Mouse (Mus musculus) right cerebral cortex, postnatal 36 days (tissue): ENCODE results near the gene Slc2a8.

ENCODE experiments used
- DNase-seq, 2 experiments: peaks; one replicate each; pipeline ENCODE4 v3.0.0; 2022; ENCODE audit warnings: low spot score in 2 of 2, mixed read lengths in 1 of 2

The Slc2a8 gene

DNA sequence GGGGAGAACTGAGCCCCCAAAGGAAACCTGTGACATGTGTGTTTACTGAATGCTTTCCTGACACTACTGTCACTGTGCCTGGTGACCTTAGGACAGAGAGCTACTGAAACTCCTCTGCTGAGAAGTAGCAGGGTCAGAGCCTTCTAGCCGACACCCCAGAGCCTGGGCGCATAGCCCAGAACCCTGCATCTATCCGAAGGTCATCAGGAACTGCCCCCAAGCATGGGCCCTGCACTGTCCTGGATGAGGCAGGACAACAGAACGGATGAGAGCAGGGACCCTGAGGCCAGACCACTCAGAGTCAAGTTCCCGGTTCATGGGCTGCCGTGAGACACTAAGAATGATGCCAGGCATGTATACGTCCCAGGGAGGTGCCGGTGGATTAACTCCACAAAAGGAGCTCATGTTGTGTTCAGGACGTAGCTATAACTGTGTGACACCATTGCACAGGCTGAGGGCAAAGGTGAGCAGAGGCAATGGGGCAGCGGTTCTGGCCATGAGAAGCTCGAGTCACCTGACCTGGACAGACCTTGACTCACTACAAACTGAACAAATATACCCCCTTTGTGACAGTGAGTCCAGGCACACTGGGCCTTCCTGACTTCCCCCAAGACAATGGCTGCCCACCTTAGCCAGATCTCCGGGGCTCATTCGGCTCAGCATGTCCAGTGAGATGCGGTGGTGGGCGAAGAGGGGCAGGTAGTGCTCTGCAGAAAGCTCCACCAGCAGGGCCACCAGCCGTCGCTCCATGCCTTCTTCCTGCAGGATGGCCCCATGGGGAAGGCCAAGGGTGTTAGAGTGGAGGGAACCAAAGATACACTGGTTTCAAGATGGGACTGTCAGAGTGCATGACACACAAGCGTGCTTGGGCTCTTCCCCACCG is 52.7 kb downstream of the Slc2a8 start:
- DNase-seq = no peak

DNA sequence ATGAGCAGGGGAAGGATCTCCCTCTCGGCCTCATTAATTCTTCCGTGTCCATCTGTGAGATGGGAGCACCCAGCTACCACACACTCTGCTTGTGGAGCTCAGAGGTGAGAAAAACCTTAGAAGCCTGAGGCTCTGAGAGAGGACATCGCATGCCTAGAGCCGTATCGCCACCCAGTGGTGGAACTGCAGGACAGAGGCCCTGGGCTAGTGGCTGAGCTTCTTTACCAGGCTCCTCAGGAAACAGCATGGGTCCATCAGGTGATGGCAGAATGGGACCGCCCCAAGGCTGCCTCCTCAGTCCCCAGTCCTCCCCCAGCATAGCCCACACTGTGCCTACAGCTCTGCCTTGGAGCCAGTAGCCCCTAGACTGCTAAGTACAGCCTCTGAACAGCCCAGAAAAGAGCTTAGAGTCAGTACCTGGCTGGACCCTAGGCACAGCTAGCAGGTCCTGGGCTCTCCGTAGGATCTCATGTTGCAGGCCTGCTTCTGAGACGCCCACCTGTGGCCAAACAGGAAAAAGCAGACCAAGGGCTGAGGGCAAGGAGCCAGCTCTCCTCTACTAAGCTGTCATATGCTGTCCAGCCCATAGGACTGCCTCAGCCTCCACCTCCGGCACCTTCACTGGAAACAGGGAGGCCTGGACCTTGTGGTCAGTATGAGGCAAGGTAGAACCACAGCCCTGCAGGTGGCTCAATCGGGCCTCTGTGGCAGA is 53.5 kb downstream of the Slc2a8 start:
- peak; percentile 68 for DNase-seq

DNA sequence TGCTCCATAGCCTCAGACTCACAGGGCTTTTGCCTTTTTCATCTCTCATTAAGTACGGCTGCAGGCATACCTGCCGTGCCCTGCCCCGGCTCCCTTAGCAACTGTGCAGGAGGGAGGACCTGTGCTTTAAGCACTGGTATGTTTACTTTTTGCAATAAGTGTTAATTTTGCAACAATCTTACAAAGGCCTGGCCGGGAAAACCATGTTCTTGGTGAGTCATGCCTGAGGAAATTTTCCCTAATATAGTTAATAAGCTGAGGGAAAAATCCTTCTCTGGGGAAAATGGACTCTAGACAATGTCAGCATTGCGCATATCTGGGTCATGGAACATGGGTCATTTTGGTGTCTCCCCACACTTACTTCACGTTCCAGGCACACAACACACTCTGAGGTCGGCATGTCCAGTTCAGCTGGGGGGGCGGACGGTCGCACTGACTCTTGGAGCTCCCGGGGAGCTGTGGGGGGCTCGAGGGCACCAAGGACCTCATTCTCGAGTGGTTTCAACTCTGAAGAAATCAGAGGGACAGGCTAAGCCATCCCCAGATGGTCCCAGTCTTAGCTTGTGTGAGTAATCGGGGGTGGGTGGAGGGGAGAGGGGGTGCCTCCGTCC is 54.2 kb downstream of the Slc2a8 start:
- no peak for DNase-seq

DNA sequence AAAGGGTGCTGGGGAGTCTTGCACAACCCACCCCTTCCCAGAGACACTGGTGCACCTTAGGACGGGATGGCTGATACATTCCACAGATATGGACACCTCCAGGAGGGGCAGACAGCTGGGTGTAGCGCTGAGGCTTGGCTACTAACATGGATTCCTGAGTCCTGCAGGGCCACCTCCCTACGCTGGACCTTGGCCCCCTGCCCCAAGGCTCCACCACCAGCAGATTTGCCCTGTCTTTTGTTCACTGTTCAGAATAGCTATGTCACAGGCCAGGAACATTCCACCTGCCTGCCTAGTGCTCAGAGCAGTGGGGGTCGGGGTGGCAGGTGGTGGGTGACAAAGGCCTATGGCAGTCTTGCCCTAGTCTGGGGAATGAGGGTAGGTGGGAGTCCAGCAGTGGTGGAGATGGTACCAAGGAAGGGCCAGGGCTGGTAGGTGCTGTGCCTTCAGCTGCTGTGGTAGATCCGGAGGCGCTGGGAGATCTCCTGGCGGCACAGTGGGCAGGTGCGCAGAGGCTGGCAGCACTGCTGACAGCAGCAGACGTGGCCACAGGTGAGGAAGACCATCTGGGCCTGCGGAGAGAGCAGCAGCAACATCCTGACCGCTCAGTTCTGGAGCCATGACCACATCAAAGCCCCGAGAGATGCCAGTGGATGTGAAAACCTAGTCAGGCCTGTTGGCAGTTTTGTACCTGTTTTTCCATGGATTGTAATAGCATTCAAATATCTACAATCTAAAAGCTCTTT is 55.4 kb downstream of the Slc2a8 start:
- no peak for DNase-seq

DNA sequence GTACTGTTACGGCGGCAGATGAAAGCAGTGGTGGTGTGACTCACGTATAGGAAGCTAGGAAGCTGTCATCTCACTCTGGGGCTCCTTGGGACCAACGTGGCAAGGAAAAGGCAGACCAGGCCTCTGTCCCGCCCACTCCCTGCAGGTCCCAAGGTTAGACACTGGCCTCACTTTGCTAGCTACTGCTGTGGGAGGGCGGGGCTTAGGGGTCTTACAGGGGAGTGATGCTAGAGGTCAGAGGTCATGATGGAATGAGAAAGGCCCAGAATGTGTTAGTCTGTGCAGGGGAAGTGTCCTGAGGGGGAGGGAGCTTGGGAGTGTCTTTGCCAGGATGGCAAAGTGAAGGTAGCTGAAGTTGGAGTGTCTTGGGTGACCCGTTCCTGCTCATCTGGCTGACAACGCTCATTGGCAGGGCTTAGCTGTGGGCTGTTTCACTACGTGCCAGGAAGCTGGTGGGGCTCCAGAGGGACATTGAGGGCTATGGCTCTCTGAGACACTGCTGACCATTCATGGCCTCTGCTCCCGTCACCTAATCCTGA is 57.5 kb downstream of the Slc2a8 start:
- no peak for DNase-seq

DNA sequence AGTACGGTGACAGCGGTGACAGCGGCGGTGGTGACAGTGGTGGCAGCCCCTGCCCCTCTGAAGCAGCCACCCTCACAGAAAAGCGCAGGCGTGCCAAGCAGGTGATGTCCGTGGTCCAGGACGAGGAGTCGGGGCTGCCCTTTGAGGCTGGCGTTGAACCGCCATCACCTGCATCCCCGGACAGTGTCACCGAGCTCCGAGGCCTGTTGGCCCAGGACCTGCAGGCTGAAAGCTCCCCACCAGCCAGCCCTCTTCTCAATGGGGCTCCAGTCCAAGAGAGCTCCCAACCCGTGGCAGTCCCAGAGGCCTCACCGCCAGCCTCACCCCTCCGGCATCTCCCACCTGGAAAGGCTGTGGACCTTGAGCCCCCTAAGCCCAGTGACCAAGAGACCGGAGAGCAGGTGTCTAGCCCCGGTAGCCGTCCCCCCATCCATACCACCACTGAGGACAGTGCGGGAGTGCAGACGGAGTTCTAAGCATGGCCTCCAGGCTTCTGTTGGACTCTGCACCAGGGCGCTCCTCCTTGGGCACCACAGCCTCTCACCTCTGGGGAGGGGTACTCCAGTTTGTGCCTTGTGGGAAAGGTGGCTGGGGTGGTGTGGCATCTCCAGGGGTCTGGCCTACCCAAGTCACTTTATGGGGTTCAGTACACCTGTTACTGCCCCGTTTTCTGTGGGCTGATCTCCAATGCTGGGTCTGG is 58.2 kb downstream of the Slc2a8 start:
- DNase-seq = no peak
